Mouse (Mus musculus) heart, embryonic 11.5 days (tissue): ENCODE measurements around the gene Vmp1. TPM values are rescaled to one million over a fixed set of nuclear protein-coding genes. Genes with fewer than 3 reads are reported as not detected.

Experiments
- ATAC-seq: fragments of 200-750 bp; cut with Nextera tagmentation; replicated peaks from 2 replicates; pipeline ENCODE4 v1.8.0; 2017; ENCODE audit warnings: moderate library complexity; ENCODE audit not compliant: insufficient number of reproducible peaks, low FRiP score, low TSS enrichment
- H3K27ac ChIP-seq: fragments of 300-500 bp; sonication (generic); 2 replicates; pipeline ENCODE4 v1.5.1; 2014; ENCODE audit warnings: mild to moderate bottlenecking, low read depth, low read length
- H3K27me3 ChIP-seq: fragments of 300-500 bp; sonication (generic); 2 replicates; pipeline ENCODE4 v1.6.1; 2014; ENCODE audit warnings: mild to moderate bottlenecking, low read length, mixed read lengths; ENCODE audit not compliant: control insufficient read depth, insufficient read depth
- H3K36me3 ChIP-seq: fragments of 300-500 bp; sonication (generic); 2 replicates; pipeline ENCODE4 v1.6.1; 2014; ENCODE audit warnings: mild to moderate bottlenecking, low read length, moderate library complexity, mixed read lengths; ENCODE audit not compliant: control insufficient read depth, insufficient read depth
- H3K4me1 ChIP-seq: fragments of 300-500 bp; sonication (generic); 2 replicates; pipeline ENCODE4 v1.6.1; 2014; ENCODE audit warnings: low read length; ENCODE audit not compliant: control insufficient read depth, insufficient read depth
- H3K4me2 ChIP-seq: fragments of 300-500 bp; sonication (generic); 2 replicates; pipeline ENCODE4 v1.6.1; 2014; ENCODE audit warnings: mild to moderate bottlenecking, moderate library complexity
- H3K4me3 ChIP-seq: fragments of 300-500 bp; sonication (generic); 2 replicates; pipeline ENCODE4 v1.5.1; 2014; ENCODE audit warnings: low read depth, low read length
- H3K9ac ChIP-seq: fragments of 300-500 bp; sonication (generic); 2 replicates; pipeline ENCODE4 v1.6.1; 2014; ENCODE audit warnings: mild to moderate bottlenecking, low read depth, low read length, moderate library complexity
- H3K9me3 ChIP-seq: fragments of 300-500 bp; sonication (generic); replicated peaks from 2 replicates; pipeline ENCODE4 v1.6.1; 2016; ENCODE audit warnings: low read length; ENCODE audit not compliant: control insufficient read depth
- WGBS: fragments of 180-500 bp; shearing (Covaris S2); extraction: QIAGEN DNeasy Blood & Tissue Kit; methylation state at CpG from one replicate; pipeline ENCODE4 v1.1.7; 2014; ENCODE audit not compliant: insufficient replicate concordance; 5-methylcytosine and 5-hydroxymethylcytosine counted together
- polyA plus RNA-seq: library from polyadenylated mRNA; unstranded; fragments of >200 nt; fragmentation: Nextera tagmentation; extraction: Ambion mirVana; gene quantifications from 2 replicates; pipeline ENCODE4 v1.2.1, GENCODE M21; 2014

Vmp1 gene
- polyA plus RNA-seq, 1 experiment from 2014 or later, result 112 TPM

DNA sequence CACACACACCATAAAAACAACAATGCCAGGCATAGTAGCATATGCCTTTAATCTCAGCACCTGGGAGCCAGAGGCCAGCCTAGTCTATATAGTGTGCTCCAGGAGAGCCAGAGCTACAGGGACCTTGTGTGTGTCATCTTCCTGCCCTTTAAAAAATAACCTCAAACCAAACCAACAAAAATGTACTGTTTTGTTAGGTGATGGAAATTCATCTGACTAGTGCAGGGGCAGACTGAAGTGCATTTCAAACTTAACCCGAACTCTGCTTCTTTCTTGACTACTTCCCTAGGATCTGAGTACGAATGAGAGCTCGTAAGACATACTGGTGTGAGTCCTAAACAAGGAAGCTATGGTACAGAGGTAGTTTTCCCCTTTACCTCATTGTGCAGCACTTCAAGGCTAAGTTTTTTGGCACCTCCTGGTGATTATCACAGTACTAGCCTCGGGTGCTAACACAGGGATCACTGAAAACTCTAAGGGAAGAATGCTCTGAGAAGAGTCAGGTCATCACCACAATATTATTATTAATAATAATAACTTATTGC lies 92.3 kb downstream of the Vmp1 start:
- no peaks in the 10 kb centered on the region for H3K27me3 ChIP-seq

DNA sequence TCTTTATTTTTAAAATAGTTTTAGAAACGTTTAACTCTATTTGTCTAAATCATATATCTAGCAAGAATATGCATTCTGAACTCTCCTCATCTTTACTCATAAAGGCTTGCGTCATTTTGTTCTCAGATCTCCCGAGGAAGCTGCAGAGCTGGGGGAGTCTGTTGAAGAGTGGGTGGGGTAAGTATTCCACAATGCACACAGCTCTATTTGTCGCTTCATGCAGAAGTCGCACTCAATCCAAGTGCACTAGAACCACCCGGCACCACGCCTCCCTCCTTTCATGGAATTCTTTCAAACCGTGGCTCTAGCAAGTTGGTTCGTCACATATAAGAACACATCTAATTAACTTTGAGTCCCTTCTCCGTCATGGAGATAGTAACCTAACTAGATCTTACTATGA lies 93.1 kb downstream of the Vmp1 start:
- Histone ChIP-seq H3K27ac (no peak overlapping the region), H3K36me3 (no peaks in the 10 kb centered on the region), H3K4me1 (peaks cover 14% of the 10 kb centered on the region), H3K9me3 (no peaks in the 10 kb centered on the region), H3K4me3 (no peak overlapping the region), H3K27me3 (no peaks in the 10 kb centered on the region), H3K9ac (no peak overlapping the region), H3K4me2 (no peak overlapping the region)
- ATAC-seq, result no peak
- WGBS, result 89% methylated on average over 10 of the region's 10 CpGs

More for the DNA sequence above, 92.3 kb downstream of the Vmp1 start:
- no peaks in the 10 kb centered on the region for H3K9me3 ChIP-seq
- no peak overlapping the region for H3K4me2 ChIP-seq
- 77% methylated on average over 4 of the region's 4 CpGs for WGBS
- peaks cover 14% of the 10 kb centered on the region for H3K4me1 ChIP-seq
- ATAC-seq, result no peak
- H3K36me3 ChIP-seq, result no peaks in the 10 kb centered on the region
- no peak overlapping the region for H3K4me3 ChIP-seq
- H3K27ac ChIP-seq, result no peak overlapping the region
- H3K9ac ChIP-seq, result no peak overlapping the region

DNA sequence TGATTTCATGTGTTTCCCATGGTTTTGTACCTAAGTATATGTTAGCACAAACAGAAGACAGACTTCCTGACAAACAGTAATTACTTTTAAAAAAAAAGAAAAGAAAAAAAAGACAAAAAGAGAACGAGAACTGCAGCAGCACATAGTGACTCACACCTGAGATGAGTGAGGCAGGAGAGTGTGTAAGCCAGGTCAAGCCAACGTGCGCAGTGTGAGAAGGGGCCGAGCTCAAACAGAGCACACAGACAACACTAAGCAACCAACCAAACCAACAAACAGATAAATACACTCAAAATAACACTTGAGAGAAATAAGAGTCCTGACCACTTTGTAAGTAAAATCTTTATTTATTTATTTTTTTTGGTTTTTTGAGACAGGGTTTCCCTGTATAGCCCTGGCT lies 93.6 kb downstream of the Vmp1 start:
- no peak overlapping the region for H3K4me2 ChIP-seq
- no peak for ATAC-seq
- 85% methylated on average over 4 of the region's 4 CpGs for WGBS
- no peaks in the 10 kb centered on the region for H3K27me3 ChIP-seq
- H3K27ac ChIP-seq, result no peak overlapping the region
- no peaks in the 10 kb centered on the region for H3K9me3 ChIP-seq
- no peaks in the 10 kb centered on the region for H3K36me3 ChIP-seq
- H3K4me3 ChIP-seq, result no peak overlapping the region
- no peak overlapping the region for H3K9ac ChIP-seq
- H3K4me1 ChIP-seq, result peaks cover 14% of the 10 kb centered on the region

DNA sequence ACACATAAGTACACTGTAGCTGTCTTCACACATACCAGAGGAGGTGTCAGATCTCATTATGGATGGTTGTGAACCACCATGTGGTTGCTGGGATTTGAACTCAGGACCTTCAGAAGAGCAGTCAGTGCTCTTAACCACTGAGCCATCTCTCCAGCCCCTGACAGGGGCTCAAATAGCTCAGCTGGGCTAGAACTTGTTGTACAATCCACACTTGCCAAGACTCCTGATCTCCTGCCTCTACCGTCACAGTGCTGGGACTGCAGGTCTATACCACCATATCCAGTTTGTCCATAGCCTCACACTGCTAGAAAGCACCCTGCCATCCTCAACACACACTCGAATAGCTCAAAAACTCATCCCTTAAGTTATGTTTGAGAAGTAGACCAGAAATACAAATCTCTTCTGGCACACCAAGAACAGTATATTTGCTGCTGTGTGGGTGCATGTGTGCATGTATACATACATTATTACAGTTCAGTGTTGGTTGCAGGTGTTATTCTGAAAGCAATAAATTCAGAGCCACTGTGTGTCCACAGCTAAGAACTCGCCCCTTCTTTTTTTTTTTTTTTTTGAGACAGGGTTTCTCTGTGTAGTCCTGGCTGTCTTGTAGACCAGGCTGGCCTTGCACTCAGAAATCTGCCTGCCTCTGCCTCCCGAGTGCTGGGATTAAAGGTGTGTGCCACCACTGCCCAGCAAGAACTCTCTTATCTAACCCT lies 94.9 kb downstream of the Vmp1 start:
- H3K9ac ChIP-seq, result no peak overlapping the region
- no peak for ATAC-seq
- WGBS, result 90% methylated on average over 4 of the region's 4 CpGs

DNA sequence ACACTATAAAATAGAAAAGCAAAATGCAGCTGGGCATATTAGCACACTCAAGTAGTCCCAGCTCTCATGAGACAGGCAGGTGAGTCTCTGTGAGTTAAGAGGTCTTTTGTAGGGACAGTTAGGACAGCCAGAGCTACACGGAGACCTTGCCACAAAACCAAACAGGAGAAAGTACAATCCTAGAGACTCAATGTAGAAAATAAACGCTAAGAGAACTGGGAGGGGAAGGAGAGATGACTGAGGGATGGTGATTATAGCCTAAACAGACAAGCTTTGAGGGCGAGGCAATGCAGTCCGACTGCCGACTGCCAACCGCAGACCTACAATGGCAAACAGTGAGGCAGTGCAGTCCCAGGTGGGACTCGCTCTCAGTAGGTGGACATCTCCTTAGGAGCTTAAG lies 95.8 kb downstream of the Vmp1 start:
- Histone ChIP-seq H3K27ac (peak overlapping the region; percentile 94), H3K27me3 (no peaks in the 10 kb centered on the region), H3K36me3 (no peaks in the 10 kb centered on the region), H3K4me3 (no peak overlapping the region), H3K4me2 (peak overlapping the region; percentile 76), H3K9me3 (no peaks in the 10 kb centered on the region), H3K9ac (peak overlapping the region; percentile 88; the same call in 1 of the 2 replicates), H3K4me1 (peaks cover 14% of the 10 kb centered on the region)
- no peak for ATAC-seq
- WGBS, result 32% methylated on average over 7 of the region's 7 CpGs

More for the DNA sequence above, 94.9 kb downstream of the Vmp1 start:
- Histone ChIP-seq H3K36me3 (no peaks in the 10 kb centered on the region), H3K9me3 (no peaks in the 10 kb centered on the region), H3K4me3 (no peak overlapping the region), H3K27ac (peak overlapping the region; percentile 94; the same call in 1 of the 2 replicates), H3K4me2 (no peak overlapping the region), H3K27me3 (no peaks in the 10 kb centered on the region), H3K4me1 (peaks cover 18% of the 10 kb centered on the region)

DNA sequence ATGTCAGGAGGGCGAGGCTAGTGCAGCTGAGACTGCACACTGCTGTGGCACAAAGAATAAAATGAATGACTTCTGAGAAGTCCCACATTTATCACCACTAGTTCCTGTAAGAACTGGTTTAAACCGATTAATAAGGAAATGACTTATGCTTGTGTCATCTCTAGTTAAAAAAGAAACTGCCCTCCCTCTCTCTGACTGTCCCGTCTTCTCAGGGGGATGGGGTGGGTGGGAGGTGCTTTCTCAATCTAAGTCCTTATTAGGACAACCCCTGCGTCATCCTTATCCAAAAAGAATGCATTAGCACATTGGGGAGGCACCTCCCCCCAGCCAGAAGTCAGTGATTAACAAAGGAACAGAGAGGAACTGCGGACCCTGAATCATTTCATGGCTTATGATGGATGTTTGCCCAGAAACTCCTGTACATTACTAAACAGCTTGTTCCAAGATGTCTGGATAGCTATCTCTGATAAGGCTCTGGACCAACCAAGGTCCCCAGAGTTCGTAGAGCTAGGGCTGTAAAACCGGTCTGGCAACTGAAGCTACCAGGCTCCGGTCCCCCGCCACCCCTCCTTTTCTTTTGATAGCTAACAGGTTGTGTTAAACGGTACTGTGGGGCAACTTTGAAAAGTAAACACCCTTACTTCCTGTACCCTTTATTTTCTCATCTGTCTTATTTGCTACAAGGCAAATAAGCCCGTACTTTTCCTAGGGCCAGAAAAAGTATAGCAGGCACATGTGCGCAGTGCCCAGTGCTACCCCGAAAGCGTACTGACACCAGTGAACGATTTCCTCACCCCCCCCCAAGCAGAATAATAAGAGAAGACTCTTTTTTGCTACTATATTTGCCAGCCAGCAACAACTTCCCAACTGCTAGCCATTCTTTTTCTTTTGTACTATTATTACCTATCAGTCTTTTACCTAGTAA lies 96.5 kb downstream of the Vmp1 start:
- peak overlapping the region; percentile 88 for H3K9ac ChIP-seq
- peak; percentile 88 for ATAC-seq
- peak overlapping the region; percentile 76 for H3K4me2 ChIP-seq
- peak overlapping the region; percentile 94 for H3K27ac ChIP-seq
- peak overlapping the region; percentile 56 for H3K4me3 ChIP-seq
- WGBS, result 4% methylated on average over 15 of the region's 15 CpGs
- H3K27me3 ChIP-seq, result no peaks in the 10 kb centered on the region
- no peaks in the 10 kb centered on the region for H3K36me3 ChIP-seq
- no peaks in the 10 kb centered on the region for H3K9me3 ChIP-seq
- peaks cover 11% of the 10 kb centered on the region for H3K4me1 ChIP-seq

DNA sequence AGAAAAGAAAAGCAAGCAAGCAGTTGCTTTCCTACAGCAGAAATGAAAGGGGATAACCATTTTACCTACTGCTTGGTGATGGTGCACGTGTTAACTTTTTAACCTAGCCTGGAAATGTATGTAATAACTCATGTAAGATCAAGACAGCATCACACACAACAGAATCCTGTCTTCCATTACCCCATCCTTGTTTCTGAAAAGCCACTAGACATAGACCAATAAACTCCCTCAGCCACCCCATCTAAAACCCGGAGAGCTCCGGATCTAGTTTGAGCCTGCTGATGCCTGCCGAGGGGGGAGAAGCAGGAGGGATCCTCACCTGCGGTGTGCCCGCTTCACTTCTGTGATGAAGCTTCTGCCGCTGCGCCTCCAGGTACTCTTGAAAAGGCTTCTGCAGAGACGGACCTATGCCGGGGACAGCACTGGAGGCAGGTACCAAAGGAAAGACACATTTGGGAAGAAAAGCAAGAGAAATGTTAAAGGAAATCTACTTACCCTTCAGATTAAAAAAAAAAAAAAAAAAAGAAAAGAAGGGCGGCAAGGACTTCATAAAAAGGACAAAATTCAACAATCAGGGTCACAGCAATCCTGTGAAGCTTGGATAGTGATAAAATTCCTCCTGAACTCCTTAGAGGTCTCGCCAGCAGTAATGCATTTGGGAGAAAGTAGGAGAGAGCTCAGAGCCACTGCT lies 97.3 kb downstream of the Vmp1 start:
- no peak for ATAC-seq
- Histone ChIP-seq H3K27me3 (no peaks in the 10 kb centered on the region), H3K9me3 (no peaks in the 10 kb centered on the region), H3K27ac (peak overlapping the region; percentile 94), H3K9ac (peak overlapping the region; percentile 88), H3K4me3 (peak overlapping the region; percentile 56), H3K36me3 (no peaks in the 10 kb centered on the region), H3K4me1 (peaks cover 16% of the 10 kb centered on the region), H3K4me2 (peak overlapping the region; percentile 76)
- 11% methylated on average over 12 of the region's 12 CpGs for whole genome bisulfite sequencing

DNA sequence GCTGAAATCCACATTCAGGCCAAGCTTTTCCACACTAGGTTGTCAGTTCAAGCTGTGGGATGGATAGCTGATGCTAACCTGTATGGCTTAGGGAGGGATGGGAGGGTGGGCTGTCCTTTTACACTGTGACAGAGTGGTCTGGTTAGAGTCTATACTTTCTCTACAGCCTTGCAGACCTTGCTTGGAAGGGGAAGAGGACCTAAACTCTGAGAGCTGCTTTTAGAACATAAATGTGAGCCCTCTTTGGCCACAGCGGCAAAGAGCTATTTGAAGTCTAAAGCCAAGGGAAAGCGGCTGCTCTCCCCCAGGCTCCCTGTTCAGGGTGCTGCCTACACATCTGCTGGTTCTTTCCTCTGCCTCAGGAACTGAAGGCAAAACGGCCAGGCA lies 98.0 kb downstream of the Vmp1 start:
- Histone ChIP-seq H3K9me3 (no peaks in the 10 kb centered on the region), H3K36me3 (no peaks in the 10 kb centered on the region), H3K27me3 (no peaks in the 10 kb centered on the region), H3K27ac (peak overlapping the region; percentile 94), H3K4me3 (peak overlapping the region; percentile 56), H3K4me1 (peaks cover 20% of the 10 kb centered on the region), H3K4me2 (peak overlapping the region; percentile 76), H3K9ac (peak overlapping the region; percentile 88)
- 26% methylated on average over 3 of the region's 3 CpGs for WGBS
- no peak for ATAC-seq
